Mouse (Mus musculus) cerebellum, adult 2 months (tissue): ENCODE data around the gene Cd27. TPM values are rescaled to one million over a fixed set of nuclear protein-coding genes. Genes with fewer than 3 reads are reported as not detected.
A peak's percentile ranks its signal among the peaks of the same experiment; 100 is the strongest.
"Not testable (repeated sequence)": the region's sequence is repeated elsewhere in the genome, so short reads cannot be mapped to it uniquely, and the experiment has no call there.

Source experiments
- DNase-seq, 2 experiments: peaks; one replicate each; pipeline ENCODE4 v3.0.0; 2021
- H3K27ac ChIP-seq: fragments of 200-500 bp; 2 replicates; pipeline ENCODE4 v1.5.1; 2012; ENCODE audit warnings: low read length, control low read depth, inconsistent platforms; ENCODE audit not compliant: insufficient read depth
- H3K27me3 ChIP-seq: fragments of 200-500 bp; 2 replicates; pipeline ENCODE4 v1.6.1; 2012; ENCODE audit warnings: inconsistent platforms, mild to moderate bottlenecking, low read length, moderate library complexity; ENCODE audit not compliant: control insufficient read depth, insufficient read depth
- H3K4me1 ChIP-seq: fragments of 200-500 bp; 2 replicates; pipeline ENCODE4 v1.6.1; 2011; ENCODE audit warnings: low read length; ENCODE audit not compliant: control insufficient read depth, insufficient read depth
- H3K4me3 ChIP-seq: fragments of 200-500 bp; replicated peaks from 2 replicates; pipeline ENCODE3; 2011; ENCODE audit warnings: mild to moderate bottlenecking, low read depth, low read length, control low read depth; ENCODE audit not compliant: insufficient read depth
- CTCF ChIP-seq: fragments of 200-500 bp; IDR thresholded peaks from 2 replicates; pipeline ENCODE4 v1.5.1; 2011; ENCODE audit warnings: low read depth, mild to moderate bottlenecking, control low read depth, low read length, moderate library complexity, borderline replicate concordance; ENCODE audit not compliant: insufficient read depth
- POLR2A ChIP-seq: fragments of 200-500 bp; IDR thresholded peaks from 2 replicates; pipeline ENCODE4 v1.6.1; 2011; ENCODE audit warnings: low read length, control low read depth, borderline replicate concordance; ENCODE audit not compliant: insufficient read depth
- WGBS: fragments of 180-500 bp; shearing (Covaris S2); methylation state at CpG from one replicate; pipeline ENCODE4 v1.1.7; 2018; 5-methylcytosine and 5-hydroxymethylcytosine counted together
- polyA plus RNA-seq: library from polyadenylated mRNA; depleted of rRNA; stranded (reverse); fragments of >200 nt; gene quantifications from 2 replicates; pipeline ENCODE4 v1.2.3, GENCODE M21; 2012; rRNA removed

Cd27 gene
- 0.13 TPM in 1 of 2 replicates, not detected in the other for polyA plus RNA-seq

DNA sequence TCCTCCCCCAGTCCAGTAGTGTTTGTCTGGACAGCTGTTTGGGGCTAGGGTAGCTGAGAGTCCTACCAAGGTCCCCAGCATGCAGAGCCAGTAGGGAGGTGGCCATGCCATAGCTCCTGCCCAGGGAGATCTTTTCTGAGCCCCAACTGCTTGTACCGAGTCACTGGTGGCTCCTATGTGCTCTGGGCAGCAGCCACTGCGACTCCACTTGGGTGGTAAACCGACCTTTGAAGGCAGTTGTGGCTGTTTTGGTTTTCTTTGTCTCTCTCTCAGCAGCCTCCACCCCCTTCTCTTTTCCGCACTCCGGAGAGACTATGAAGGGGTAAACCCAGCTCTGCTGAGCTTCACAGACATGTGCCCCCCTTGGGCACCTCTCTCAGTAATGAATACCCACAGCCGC, at the start of gene Cd27:
TSS of gene Cd27 (minus strand) at position 229 of the 400 bp plus-strand sequence.
- DNase-seq, result no peak
- no peak for TF ChIP-seq CTCF
- no peak for TF ChIP-seq POLR2A
- no peak within 1 kb of the TSS for H3K27ac ChIP-seq
- no peak within 1 kb of the TSS for H3K4me3 ChIP-seq
- WGBS, result 25% methylated on average over 6 of the region's 6 CpGs
- H3K27me3 ChIP-seq, result no peaks in the 10 kb centered on the region
- peaks cover 5% of the 10 kb centered on the region; the same call in 1 of the 2 replicates for H3K4me1 ChIP-seq

- Histone ChIP-seq H3K4me1 (no peaks in the 10 kb centered on the region), H3K27ac (no peak within 1 kb of the TSS), H3K4me3 (no peak within 1 kb of the TSS), H3K27me3 (no peaks in the 10 kb centered on the region)
- TF ChIP-seq POLR2A (no peak), CTCF (no peak)
- no peak for DNase-seq
- 95% methylated on average over 22 of the region's 22 CpGs for WGBS
Measured at GRCm38 (mm10) chr6:125285890-125286289, 49.1 kb upstream of the Cd27 start, which contains the start of gene Tuba3a. TSS of gene Tuba3a (minus strand) at chr6:125286042.

GRCm38 (mm10) chr6:125284751-125285150, 47.9 kb upstream of the Cd27 start:
- DNase-seq, result no peak
- 95% methylated on average over 7 of the region's 7 CpGs for WGBS
- H3K4me3 ChIP-seq, result no peak overlapping the region
- TF ChIP-seq POLR2A (no peak), CTCF (no peak)
- H3K27ac ChIP-seq, result no peak overlapping the region
- no peaks in the 10 kb centered on the region for H3K4me1 ChIP-seq
- no peaks in the 10 kb centered on the region for H3K27me3 ChIP-seq

DNA sequence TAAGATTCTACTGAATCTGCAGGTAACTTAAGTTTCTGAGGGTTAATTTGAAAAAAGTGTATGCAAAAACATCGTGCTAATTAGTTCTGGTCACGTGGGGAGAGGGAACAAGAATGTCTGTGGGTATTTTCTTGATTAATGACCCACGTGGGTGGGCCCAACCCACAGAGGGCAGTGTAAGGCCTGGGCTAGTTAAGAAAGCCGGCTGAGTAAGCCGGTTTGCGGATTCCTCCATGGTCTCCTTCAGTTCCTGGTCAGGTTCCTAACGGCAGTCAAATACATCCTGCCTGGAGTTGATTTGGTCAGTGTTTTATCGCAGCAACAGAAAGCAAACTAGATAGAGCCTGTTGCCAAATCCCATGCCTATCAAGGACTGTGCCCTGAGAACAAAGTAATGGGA, 47.4 kb upstream of the Cd27 start:
- H3K4me1 ChIP-seq, result no peaks in the 10 kb centered on the region
- no peaks in the 10 kb centered on the region for H3K27me3 ChIP-seq
- 68% methylated on average over 8 of the region's 8 CpGs for WGBS
- no peak overlapping the region for H3K4me3 ChIP-seq
- no peak for TF ChIP-seq CTCF
- TF ChIP-seq POLR2A, result no peak
- no peak for DNase-seq
- H3K27ac ChIP-seq, result no peak overlapping the region

GRCm38 (mm10) chr6:125282721-125283120, 45.9 kb upstream of the Cd27 start:
- not testable (repeated sequence) for DNase-seq, H3K27ac ChIP-seq, H3K4me3 ChIP-seq, H3K4me1 ChIP-seq, H3K27me3 ChIP-seq
- WGBS, result 24% methylated on average over 13 of the region's 13 CpGs

DNA sequence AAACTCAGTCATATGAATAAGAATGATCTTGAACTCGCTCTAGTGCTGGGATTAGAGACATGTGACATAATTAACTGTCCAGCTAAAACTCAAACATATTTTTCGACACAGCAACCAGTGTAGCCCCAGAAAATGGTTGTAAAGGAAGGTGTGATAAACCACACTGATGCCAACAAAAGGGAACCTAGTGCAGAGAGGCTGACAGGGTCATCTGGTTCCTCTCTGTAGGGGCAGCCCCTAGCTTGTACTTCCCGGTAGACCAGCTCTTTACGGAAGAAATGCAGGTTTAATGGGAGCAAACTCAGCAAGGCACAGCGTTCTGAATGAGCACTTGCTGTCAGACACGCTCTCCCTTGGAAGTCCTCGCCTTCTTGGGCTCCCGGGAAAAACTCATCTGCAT, 42.9 kb upstream of the Cd27 start:
- 72% methylated on average over 8 of the region's 8 CpGs for whole genome bisulfite sequencing
- no peak overlapping the region for H3K27ac ChIP-seq
- H3K4me1 ChIP-seq, result no peaks in the 10 kb centered on the region
- no peak for TF ChIP-seq CTCF
- no peak for TF ChIP-seq POLR2A
- DNase-seq, result no peak
- H3K27me3 ChIP-seq, result no peaks in the 10 kb centered on the region
- no peak overlapping the region for H3K4me3 ChIP-seq

GRCm38 (mm10) chr6:125274841-125275563, 38.2 kb upstream of the Cd27 start:
- 51% methylated on average over 15 of the region's 15 CpGs for WGBS
- DNase-seq, result no peak
- Histone ChIP-seq H3K27me3 (no peaks in the 10 kb centered on the region), H3K4me1 (0 out of 2 replicates have a peak, but pooled peaks cover 3% of the 10 kb centered on the region), H3K4me3 (no peak overlapping the region), H3K27ac (no peak overlapping the region)
- TF ChIP-seq CTCF, result peak; percentile 24; the same call in 1 of the 2 replicates
- no peak for TF ChIP-seq POLR2A

GRCm38 (mm10) chr6:125272228-125272785, 35.5 kb upstream of the Cd27 start:
- TF ChIP-seq CTCF (no peak), POLR2A (no peak)
- Histone ChIP-seq H3K27me3 (no peaks in the 10 kb centered on the region), H3K4me1 (0 out of 2 replicates have a peak, but pooled peaks cover 3% of the 10 kb centered on the region), H3K27ac (no peak overlapping the region), H3K4me3 (no peak overlapping the region)
- WGBS, result 75% methylated on average over 10 of the region's 10 CpGs
- no peak for DNase-seq
